Mouse (Mus musculus) hindbrain, embryonic 14.5 days (tissue): ENCODE measurements around the gene Dusp2. TPM values are rescaled to one million over a fixed set of nuclear protein-coding genes. Genes with fewer than 3 reads are reported as not detected.

Experiments used
- ATAC-seq: fragments of 200-750 bp; cut with Nextera tagmentation; 2 replicates; pipeline ENCODE4 v1.8.0; 2017; ENCODE audit warnings: moderate number of reproducible peaks, mild to moderate bottlenecking, moderate TSS enrichment, moderate library complexity; ENCODE audit not compliant: low FRiP score
- DNase-seq: peaks from one replicate; pipeline ENCODE4 v3.0.0-alpha.2; 2015; ENCODE audit warnings: low spot score
- H3K27ac ChIP-seq: fragments of 300-500 bp; sonication (generic); 2 replicates; pipeline ENCODE4 v1.5.1; 2014; ENCODE audit warnings: mild to moderate bottlenecking, moderate library complexity
- H3K27me3 ChIP-seq: fragments of 300-500 bp; sonication (generic); 2 replicates; pipeline ENCODE4 v1.6.1; 2014; ENCODE audit warnings: mild to moderate bottlenecking, low read length, mixed read lengths; ENCODE audit not compliant: control insufficient read depth, insufficient read depth
- H3K36me3 ChIP-seq: fragments of 300-500 bp; sonication (generic); replicated peaks from 2 replicates; pipeline ENCODE4 v1.6.1; 2014; ENCODE audit not compliant: control insufficient read depth, insufficient read depth
- H3K4me1 ChIP-seq: fragments of 300-500 bp; sonication (generic); replicated peaks from 2 replicates; pipeline ENCODE4 v1.6.1; 2014; ENCODE audit warnings: antibody characterized with exemption, low read length, mixed read lengths; ENCODE audit not compliant: control insufficient read depth, insufficient read depth
- H3K4me2 ChIP-seq: fragments of 300-500 bp; sonication (generic); replicated peaks from 2 replicates; pipeline ENCODE4 v1.6.1; 2014; ENCODE audit warnings: mild to moderate bottlenecking, moderate library complexity
- H3K4me3 ChIP-seq: fragments of 300-500 bp; sonication (generic); replicated peaks from 2 replicates; pipeline ENCODE4 v1.5.1; 2014; ENCODE audit warnings: mild to moderate bottlenecking, low read length
- H3K9ac ChIP-seq: fragments of 300-500 bp; sonication (generic); 2 replicates; pipeline ENCODE4 v1.6.1; 2014
- H3K9me3 ChIP-seq: fragments of 300-500 bp; sonication (generic); 2 replicates; pipeline ENCODE4 v1.6.1; 2016; ENCODE audit warnings: low read length; ENCODE audit not compliant: control insufficient read depth
- WGBS: fragments of 180-500 bp; shearing (Covaris S2); extraction: QIAGEN DNeasy Blood & Tissue Kit; methylation state at CpG from one replicate; pipeline ENCODE4 v1.1.7; 2014; 5-methylcytosine and 5-hydroxymethylcytosine counted together
- polyA plus RNA-seq: library from polyadenylated mRNA; unstranded; fragments of >200 nt; fragmentation: Nextera tagmentation; extraction: Ambion mirVana; gene quantifications from 2 replicates; pipeline ENCODE4 v1.2.1, GENCODE M21; 2014

Gene Dusp2
- polyA plus RNA-seq, 1 experiment from 2014 or later, result 12.5 TPM

DNA sequence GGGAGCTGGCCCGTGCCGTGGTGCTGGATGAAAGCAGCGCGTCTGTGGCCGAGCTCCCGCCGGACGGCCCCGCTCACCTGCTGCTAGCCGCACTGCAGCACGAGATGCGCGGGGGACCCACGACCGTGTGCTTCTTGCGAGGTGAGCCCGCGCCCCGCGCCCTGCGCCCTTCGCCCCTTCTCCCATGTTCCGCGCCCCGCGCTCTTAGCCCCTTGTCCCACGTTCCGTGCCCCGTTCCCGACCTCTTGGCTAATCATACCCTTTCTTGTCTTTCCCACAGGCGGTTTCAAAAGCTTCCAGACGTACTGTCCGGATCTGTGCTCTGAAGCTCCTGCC, 506 bp downstream of the Dusp2 start:
- Histone ChIP-seq H3K27me3 (peaks cover 31% of the 10 kb centered on the region), H3K36me3 (no peaks in the 10 kb centered on the region), H3K9ac (peak overlapping the region; percentile 69), H3K27ac (no peak overlapping the region), H3K4me2 (peak overlapping the region; percentile 95), H3K9me3 (no peaks in the 10 kb centered on the region), H3K4me1 (0 out of 2 replicates have a peak, but pooled peaks cover 13% of the 10 kb centered on the region), H3K4me3 (peak overlapping the region; percentile 53)
- ATAC-seq (no peak; the same call in 1 of the 2 replicates), DNase-seq (no peak)
- 8% methylated on average over 33 of the region's 33 CpGs for WGBS

DNA sequence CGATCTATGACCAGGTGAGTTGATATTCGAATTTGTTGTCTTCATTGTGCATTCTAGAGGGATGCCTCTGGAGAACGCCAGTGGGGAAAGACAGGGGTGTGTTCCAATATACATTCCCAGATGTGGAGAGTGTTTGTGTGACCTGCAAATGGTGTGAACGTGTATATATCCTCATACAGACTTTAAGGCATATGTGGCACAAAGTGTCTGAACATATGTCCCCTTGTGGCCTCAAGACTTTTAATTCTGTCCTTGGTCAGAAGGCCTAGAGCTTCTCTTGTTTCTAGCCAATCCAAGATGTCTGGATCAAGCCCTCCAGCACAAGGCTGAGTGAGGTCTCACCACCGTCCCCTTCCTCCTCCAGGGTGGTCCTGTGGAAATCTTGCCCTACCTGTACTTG, 926 bp downstream of the Dusp2 start:
- Histone ChIP-seq H3K9me3 (no peaks in the 10 kb centered on the region), H3K27ac (no peak overlapping the region), H3K4me2 (peak overlapping the region; percentile 95), H3K4me1 (0 out of 2 replicates have a peak, but pooled peaks cover 13% of the 10 kb centered on the region), H3K36me3 (no peaks in the 10 kb centered on the region), H3K27me3 (peaks cover 31% of the 10 kb centered on the region), H3K9ac (peak overlapping the region; percentile 69), H3K4me3 (peak overlapping the region; percentile 53)
- ATAC-seq, result no peak
- 44% methylated on average over 5 of the region's 5 CpGs for WGBS
- no peak for DNase-seq

DNA sequence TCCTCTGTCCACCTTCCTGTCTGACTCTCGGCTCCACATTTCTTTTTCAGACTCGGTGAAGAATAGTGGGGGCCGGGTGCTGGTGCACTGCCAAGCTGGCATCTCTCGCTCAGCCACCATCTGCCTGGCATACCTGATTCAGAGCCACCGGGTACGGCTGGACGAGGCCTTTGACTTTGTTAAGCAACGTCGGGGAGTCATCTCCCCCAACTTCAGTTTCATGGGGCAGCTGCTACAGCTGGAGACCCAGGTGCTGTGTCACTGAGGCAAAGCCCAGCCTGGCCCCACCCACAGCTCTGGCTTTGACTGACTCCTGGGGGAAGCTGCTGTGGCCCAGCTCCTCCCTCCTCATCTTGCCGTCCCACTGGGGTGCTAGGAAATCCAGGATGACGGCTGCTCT, 1.6 kb downstream of the Dusp2 start:
- peak overlapping the region; percentile 53; the same call in 1 of the 2 replicates for H3K4me3 ChIP-seq
- 65% methylated on average over 11 of the region's 11 CpGs for WGBS
- no peak for DNase-seq

DNA sequence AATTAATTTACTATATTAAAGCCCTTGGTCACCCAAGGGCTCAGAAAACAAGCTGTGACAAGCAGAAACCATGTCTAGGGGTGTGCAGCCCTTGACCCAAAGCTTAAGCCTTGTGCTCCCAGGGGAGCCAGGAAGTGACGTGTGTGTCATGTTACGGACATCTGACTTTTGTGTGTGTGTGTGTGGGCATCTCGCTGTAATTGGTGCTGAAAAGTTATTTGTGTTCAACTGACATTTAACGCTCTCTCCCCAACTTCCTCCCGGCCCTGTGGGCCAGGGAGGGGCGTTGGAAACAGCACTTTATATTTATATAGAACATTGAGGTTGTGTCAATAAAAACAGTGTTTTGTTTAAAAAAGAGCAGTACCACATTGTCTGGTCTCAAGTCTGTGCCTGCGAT, 2.1 kb downstream of the Dusp2 start:
- Histone ChIP-seq H3K9me3 (no peaks in the 10 kb centered on the region), H3K4me3 (no peak overlapping the region), H3K36me3 (no peaks in the 10 kb centered on the region), H3K9ac (no peak overlapping the region), H3K4me1 (0 out of 2 replicates have a peak, but pooled peaks cover 13% of the 10 kb centered on the region), H3K27me3 (peaks cover 31% of the 10 kb centered on the region), H3K27ac (no peak overlapping the region), H3K4me2 (peak overlapping the region; percentile 95; the same call in 1 of the 2 replicates)
- ATAC-seq (no peak), DNase-seq (no peak)
- 65% methylated on average over 7 of the region's 7 CpGs for WGBS

More for the DNA sequence above, 1.6 kb downstream of the Dusp2 start:
- no peaks in the 10 kb centered on the region for H3K36me3 ChIP-seq
- H3K27me3 ChIP-seq, result peaks cover 31% of the 10 kb centered on the region
- no peak for ATAC-seq
- H3K9ac ChIP-seq, result no peak overlapping the region
- no peak overlapping the region for H3K27ac ChIP-seq
- H3K4me1 ChIP-seq, result 0 out of 2 replicates have a peak, but pooled peaks cover 13% of the 10 kb centered on the region
- H3K9me3 ChIP-seq, result no peaks in the 10 kb centered on the region
- H3K4me2 ChIP-seq, result peak overlapping the region; percentile 95

DNA sequence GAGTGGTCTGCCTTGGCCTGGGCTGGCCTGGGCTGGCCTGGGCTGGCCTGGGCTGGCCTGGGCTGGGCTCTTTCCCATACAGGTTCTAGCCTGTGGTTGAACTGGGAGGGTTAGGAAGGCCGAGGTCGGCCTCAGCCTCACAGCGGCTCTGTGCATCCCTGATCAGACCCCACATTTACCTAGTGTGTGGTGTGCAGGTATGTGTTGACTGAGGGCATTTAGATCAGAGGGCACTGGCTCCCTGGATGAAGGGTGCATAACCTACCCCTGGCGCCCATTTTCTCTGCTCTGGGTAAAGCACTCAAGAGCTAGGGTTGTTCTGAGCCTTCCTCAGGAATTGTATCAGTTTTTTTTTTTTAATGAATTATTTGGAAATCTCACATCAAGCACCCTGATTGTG, 2.5 kb downstream of the Dusp2 start, which contains the start of gene Astl:
Gene Astl, plus strand, starts transcription at position 224 of the 400 bp plus-strand sequence.
- H3K27me3 ChIP-seq, result peaks cover 31% of the 10 kb centered on the region
- no peak for ATAC-seq

DNA sequence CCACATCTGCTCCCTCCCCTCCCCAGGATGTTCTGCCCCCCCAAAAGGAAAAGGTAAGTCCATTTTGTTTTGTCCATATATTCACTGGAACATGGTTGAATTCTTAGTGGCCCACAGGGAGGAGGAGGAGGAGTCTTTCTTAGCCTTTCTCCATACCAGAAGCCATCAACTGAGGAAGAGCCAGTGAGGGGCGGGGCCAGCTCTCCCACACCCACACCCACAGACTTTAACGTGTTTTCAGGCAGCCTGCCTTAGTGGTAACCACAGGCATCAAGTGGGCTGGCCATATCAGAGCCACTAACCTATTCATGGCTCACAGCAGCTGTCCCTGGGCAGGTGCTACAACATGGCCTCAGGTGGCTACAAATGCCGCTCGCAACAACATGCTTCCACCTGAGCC, 2.9 kb downstream of the Dusp2 start:
- peaks cover 31% of the 10 kb centered on the region for H3K27me3 ChIP-seq
- H3K36me3 ChIP-seq, result no peaks in the 10 kb centered on the region
- H3K9me3 ChIP-seq, result no peaks in the 10 kb centered on the region
- H3K4me3 ChIP-seq, result no peak overlapping the region
- no peak overlapping the region for H3K9ac ChIP-seq
- no peak for DNase-seq
- no peak for ATAC-seq
- WGBS, result 67% methylated on average over 4 of the region's 4 CpGs
- 0 out of 2 replicates have a peak, but pooled peaks cover 13% of the 10 kb centered on the region for H3K4me1 ChIP-seq
- H3K27ac ChIP-seq, result no peak overlapping the region
- no peak overlapping the region for H3K4me2 ChIP-seq

More for the DNA sequence above, 2.5 kb downstream of the Dusp2 start, which contains the start of gene Astl:
- WGBS, result 86% methylated on average over 4 of the region's 4 CpGs
- H3K4me1 ChIP-seq, result 0 out of 2 replicates have a peak, but pooled peaks cover 13% of the 10 kb centered on the region
- peak within 1 kb of the TSS; percentile 95; the same call in 1 of the 2 replicates for H3K4me2 ChIP-seq
- H3K27ac ChIP-seq, result no peak within 1 kb of the TSS
- H3K36me3 ChIP-seq, result no peaks in the 10 kb centered on the region
- no peak within 1 kb of the TSS for H3K9ac ChIP-seq
- H3K9me3 ChIP-seq, result no peaks in the 10 kb centered on the region
- no peak for DNase-seq
- H3K4me3 ChIP-seq, result peak within 1 kb of the TSS; percentile 53; the same call in 1 of the 2 replicates

DNA sequence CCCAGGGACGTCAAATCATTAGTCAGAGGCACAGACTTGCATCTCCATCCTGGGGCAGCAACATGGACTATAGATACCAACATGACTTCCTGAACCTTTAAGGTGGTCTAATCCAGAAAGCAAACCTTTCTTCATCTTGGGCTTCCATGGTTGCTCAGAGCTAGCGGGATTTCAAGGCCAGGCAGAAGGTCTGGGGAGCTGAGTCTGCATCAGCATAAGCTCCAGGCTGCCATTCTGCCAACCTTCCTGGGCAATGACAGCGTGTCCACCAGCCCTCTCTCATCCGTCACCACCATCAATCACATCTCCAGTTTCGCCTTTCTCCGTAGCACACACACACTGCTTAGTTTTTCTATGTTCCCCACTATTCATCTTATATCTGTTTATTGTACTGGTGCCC, 3.3 kb downstream of the Dusp2 start:
- 77% methylated on average over 6 of the region's 6 CpGs for WGBS
- DNase-seq, result no peak
- no peak overlapping the region for H3K4me2 ChIP-seq
- H3K9ac ChIP-seq, result no peak overlapping the region
- H3K27me3 ChIP-seq, result peaks cover 31% of the 10 kb centered on the region
- no peak overlapping the region for H3K4me3 ChIP-seq
- no peak for ATAC-seq
- H3K9me3 ChIP-seq, result no peaks in the 10 kb centered on the region
- no peaks in the 10 kb centered on the region for H3K36me3 ChIP-seq
- H3K27ac ChIP-seq, result no peak overlapping the region
- 0 out of 2 replicates have a peak, but pooled peaks cover 13% of the 10 kb centered on the region for H3K4me1 ChIP-seq

DNA sequence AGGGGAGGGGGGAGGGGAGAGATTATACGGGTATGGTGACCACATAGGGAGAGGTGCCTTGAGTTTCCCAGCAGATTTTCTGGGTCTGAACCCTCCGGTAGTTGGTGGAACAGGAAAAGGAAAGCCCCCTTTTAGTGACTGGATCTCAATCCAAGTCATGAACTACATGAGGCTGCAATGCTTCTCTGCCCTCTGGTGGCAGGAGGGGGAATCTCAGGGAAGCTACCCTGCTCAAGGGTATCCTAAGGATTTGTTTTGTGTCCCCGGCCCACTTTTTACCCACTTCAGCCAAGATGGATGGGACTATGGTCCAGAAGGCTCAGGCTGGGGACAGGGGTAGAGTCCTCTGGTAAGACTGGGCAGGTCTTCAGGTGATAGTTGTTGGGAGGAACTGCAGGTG, 5.2 kb downstream of the Dusp2 start:
- peak; percentile 71 for DNase-seq
- H3K27me3 ChIP-seq, result peaks cover 20% of the 10 kb centered on the region
- WGBS, result 18% methylated on average over 3 of the region's 3 CpGs
- H3K9ac ChIP-seq, result no peak overlapping the region
- H3K9me3 ChIP-seq, result no peaks in the 10 kb centered on the region
- H3K4me2 ChIP-seq, result no peak overlapping the region
- no peak overlapping the region for H3K4me3 ChIP-seq
- ATAC-seq, result no peak
- 0 out of 2 replicates have a peak, but pooled peaks cover 8% of the 10 kb centered on the region for H3K4me1 ChIP-seq
- no peak overlapping the region for H3K27ac ChIP-seq
- no peaks in the 10 kb centered on the region for H3K36me3 ChIP-seq

DNA sequence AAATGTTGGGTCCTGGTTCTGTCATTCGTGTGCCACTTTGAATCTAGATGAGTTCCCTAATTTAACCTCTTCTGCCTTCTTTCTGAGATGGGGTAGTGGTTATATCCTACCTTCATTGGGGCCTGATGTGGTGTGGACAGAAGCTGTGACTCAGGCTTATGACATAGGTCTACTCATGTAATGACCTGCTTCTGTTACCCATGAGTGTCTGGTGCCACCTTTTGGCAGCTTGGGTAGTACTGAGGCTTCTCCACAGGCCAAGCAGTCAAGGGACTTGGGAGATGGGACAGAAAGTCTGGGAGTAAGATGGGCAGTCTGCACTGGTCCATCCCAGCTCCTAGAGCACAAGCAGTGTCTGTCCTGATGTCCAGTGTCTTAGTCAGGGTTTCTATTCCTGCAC, 10.4 kb downstream of the Dusp2 start:
- Histone ChIP-seq H3K4me1 (no peaks in the 10 kb centered on the region), H3K27me3 (no peaks in the 10 kb centered on the region), H3K4me2 (no peak overlapping the region), H3K9ac (no peak overlapping the region), H3K36me3 (no peaks in the 10 kb centered on the region), H3K4me3 (no peak overlapping the region), H3K9me3 (no peaks in the 10 kb centered on the region), H3K27ac (no peak overlapping the region)
- WGBS, result 75% methylated on average over 1 of the region's 1 CpGs
- ATAC-seq (no peak), DNase-seq (no peak)
